Mouse (Mus musculus): Measurements from ENCODE around the gene Neto2. TPM values are rescaled to one million over a fixed set of nuclear protein-coding genes. Genes with fewer than 3 reads are reported as not detected.
A peak's percentile ranks its signal among the peaks of the same experiment; 100 is the strongest.

The Neto2 gene
- polyA plus RNA-seq (2016; fragmentation: Nextera tagmentation; extraction: Ambion mirVana) = 14.0 and 16.1 TPM in 2 replicates

- H3K4me2 ChIP-seq = peak within 1 kb of the TSS; percentile 71
Measured at GRCm38 (mm10) chr8:85700751-85701351, at the start of gene Neto2. Neto2 (minus strand) TSS chr8:85700924.

GRCm38 (mm10) chr8:85745053-85745452 is 44.3 kb upstream of the Neto2 start:
- no peak overlapping the region for H3K4me3 ChIP-seq (replicated peaks)
- no peaks in the 10 kb centered on the region for H3K27me3 ChIP-seq
- H3K27ac ChIP-seq = no peak overlapping the region
- no peaks in the 10 kb centered on the region for H3K4me1 ChIP-seq (replicated peaks)
- H3K4me2 ChIP-seq = no peak overlapping the region
- H3K9ac ChIP-seq (replicated peaks) = no peak overlapping the region
- WGBS = 90% methylated on average over 2 of the region's 2 CpGs
- ATAC-seq (ENCODE audit: insufficient number of reproducible peaks, insufficient read depth, low FRiP score, low TSS enrichment, low read depth) = no peak
- H3K9me3 ChIP-seq = no peaks in the 10 kb centered on the region
- peaks cover 3% of the 10 kb centered on the region; the same call in 1 of the 2 replicates for H3K36me3 ChIP-seq

More at GRCm38 (mm10) chr8:85700751-85701351, at the start of gene Neto2:
- no peaks in the 10 kb centered on the region for H3K4me1 ChIP-seq (replicated peaks)
- peaks cover 16% of the 10 kb centered on the region; the same call in 1 of the 2 replicates for H3K27me3 ChIP-seq
- H3K9ac ChIP-seq (replicated peaks) = peak within 1 kb of the TSS; percentile 85
- ATAC-seq (ENCODE audit: insufficient number of reproducible peaks, insufficient read depth, low FRiP score, low TSS enrichment, low read depth) = peak; percentile 84
- no peaks in the 10 kb centered on the region for H3K9me3 ChIP-seq
- H3K36me3 ChIP-seq = no peaks in the 10 kb centered on the region
- H3K4me3 ChIP-seq (replicated peaks) = peak within 1 kb of the TSS; percentile 72
- peak within 1 kb of the TSS; percentile 92 for H3K27ac ChIP-seq
- 7% methylated on average over 50 of the region's 65 CpGs for WGBS

- Histone ChIP-seq H3K9ac (replicated peaks) (no peak overlapping the region), H3K4me3 (replicated peaks) (no peak overlapping the region), H3K27me3 (no peaks in the 10 kb centered on the region), H3K36me3 (peaks cover 30% of the 10 kb centered on the region), H3K4me1 (replicated peaks) (no peaks in the 10 kb centered on the region), H3K27ac (no peak overlapping the region), H3K4me2 (no peak overlapping the region), H3K9me3 (no peaks in the 10 kb centered on the region)
- no peak for ATAC-seq (ENCODE audit: insufficient number of reproducible peaks, insufficient read depth, low FRiP score, low TSS enrichment, low read depth)
- 87% methylated on average over 3 of the region's 3 CpGs for WGBS
Measured at GRCm38 (mm10) chr8:85730545-85730944, 29.8 kb upstream of the Neto2 start.

GRCm38 (mm10) chr8:85717271-85717670 is 16.5 kb upstream of the Neto2 start:
- Histone ChIP-seq H3K9ac (replicated peaks) (no peak overlapping the region), H3K4me3 (replicated peaks) (no peak overlapping the region), H3K27ac (no peak overlapping the region), H3K4me2 (no peak overlapping the region), H3K4me1 (replicated peaks) (no peaks in the 10 kb centered on the region), H3K36me3 (peaks cover 23% of the 10 kb centered on the region), H3K9me3 (no peaks in the 10 kb centered on the region), H3K27me3 (no peaks in the 10 kb centered on the region)
- no peak for ATAC-seq (ENCODE audit: insufficient number of reproducible peaks, insufficient read depth, low FRiP score, low TSS enrichment, low read depth)
- 79% methylated on average over 5 of the region's 5 CpGs for WGBS

- Histone ChIP-seq H3K4me3 (replicated peaks) (no peak overlapping the region), H3K27me3 (no peaks in the 10 kb centered on the region), H3K9me3 (no peaks in the 10 kb centered on the region), H3K36me3 (peaks cover 19% of the 10 kb centered on the region), H3K4me2 (no peak overlapping the region), H3K27ac (no peak overlapping the region), H3K9ac (replicated peaks) (no peak overlapping the region), H3K4me1 (replicated peaks) (no peaks in the 10 kb centered on the region)
- WGBS = 84% methylated on average over 4 of the region's 4 CpGs
- ATAC-seq (ENCODE audit: insufficient number of reproducible peaks, insufficient read depth, low FRiP score, low TSS enrichment, low read depth) = no peak
Measured at GRCm38 (mm10) chr8:85716696-85717095, 16.0 kb upstream of the Neto2 start.

- H3K9me3 ChIP-seq = no peaks in the 10 kb centered on the region
- H3K9ac ChIP-seq (replicated peaks) = no peak overlapping the region
- no peak overlapping the region for H3K27ac ChIP-seq
- no peak for ATAC-seq (ENCODE audit: insufficient number of reproducible peaks, insufficient read depth, low FRiP score, low TSS enrichment, low read depth)
- H3K27me3 ChIP-seq = peaks cover 10% of the 10 kb centered on the region; the same call in 1 of the 2 replicates
- WGBS = 84% methylated on average over 2 of the region's 2 CpGs
- no peak overlapping the region for H3K4me3 ChIP-seq (replicated peaks)
- H3K4me1 ChIP-seq (replicated peaks) = no peaks in the 10 kb centered on the region
- H3K36me3 ChIP-seq = no peaks in the 10 kb centered on the region
- H3K4me2 ChIP-seq = no peak overlapping the region
Measured at GRCm38 (mm10) chr8:85706988-85707387, 6.3 kb upstream of the Neto2 start.

- Histone ChIP-seq H3K36me3 (no peaks in the 10 kb centered on the region), H3K27ac (peak overlapping the region; percentile 92), H3K4me1 (replicated peaks) (no peaks in the 10 kb centered on the region), H3K9ac (replicated peaks) (peak overlapping the region; percentile 85), H3K9me3 (no peaks in the 10 kb centered on the region), H3K27me3 (peaks cover 16% of the 10 kb centered on the region; the same call in 1 of the 2 replicates), H3K4me2 (peak overlapping the region; percentile 71), H3K4me3 (replicated peaks) (peak overlapping the region; percentile 72)
- under 1% methylated on average over 66 of the region's 84 CpGs for WGBS
- ATAC-seq (ENCODE audit: insufficient number of reproducible peaks, insufficient read depth, low FRiP score, low TSS enrichment, low read depth) = peak; percentile 94
Measured at GRCm38 (mm10) chr8:85700101-85700750, 498 bp downstream of the Neto2 start.

GRCm38 (mm10) chr8:85699051-85699450 is 1.7 kb downstream of the Neto2 start:
- H3K4me2 ChIP-seq = peak overlapping the region; percentile 45

GRCm38 (mm10) chr8:85665146-85665545 is 35.6 kb downstream of the Neto2 start:
- ATAC-seq (ENCODE audit: insufficient number of reproducible peaks, insufficient read depth, low FRiP score, low TSS enrichment, low read depth) = no peak
- peaks cover 16% of the 10 kb centered on the region; the same call in 1 of the 2 replicates for H3K36me3 ChIP-seq
- H3K4me2 ChIP-seq = no peak overlapping the region
- no peak overlapping the region for H3K27ac ChIP-seq
- H3K4me3 ChIP-seq (replicated peaks) = no peak overlapping the region
- no peak overlapping the region for H3K9ac ChIP-seq (replicated peaks)
- H3K27me3 ChIP-seq = no peaks in the 10 kb centered on the region
- H3K4me1 ChIP-seq (replicated peaks) = no peaks in the 10 kb centered on the region
- H3K9me3 ChIP-seq = no peaks in the 10 kb centered on the region

More at GRCm38 (mm10) chr8:85699051-85699450, 1.7 kb downstream of the Neto2 start:
- ATAC-seq (ENCODE audit: insufficient number of reproducible peaks, insufficient read depth, low FRiP score, low TSS enrichment, low read depth) = no peak
- peaks cover 16% of the 10 kb centered on the region; the same call in 1 of the 2 replicates for H3K27me3 ChIP-seq
- no peak overlapping the region for H3K9ac ChIP-seq (replicated peaks)
- WGBS = 0% methylated on average over 6 of the region's 6 CpGs
- H3K36me3 ChIP-seq = no peaks in the 10 kb centered on the region
- no peak overlapping the region for H3K4me3 ChIP-seq (replicated peaks)
- no peaks in the 10 kb centered on the region for H3K4me1 ChIP-seq (replicated peaks)
- H3K9me3 ChIP-seq = no peaks in the 10 kb centered on the region
- no peak overlapping the region for H3K27ac ChIP-seq

- no peak for ATAC-seq (ENCODE audit: insufficient number of reproducible peaks, insufficient read depth, low FRiP score, low TSS enrichment, low read depth)
- WGBS = 36% methylated on average over 5 of the region's 5 CpGs
- Histone ChIP-seq H3K4me2 (no peak overlapping the region), H3K27ac (0 out of 2 replicates have a peak overlapping the region, but pooled peaks have one; percentile 17), H3K9ac (replicated peaks) (no peak overlapping the region), H3K36me3 (peaks cover 8% of the 10 kb centered on the region; the same call in 1 of the 2 replicates), H3K4me1 (replicated peaks) (no peaks in the 10 kb centered on the region), H3K9me3 (no peaks in the 10 kb centered on the region), H3K4me3 (replicated peaks) (no peak overlapping the region), H3K27me3 (no peaks in the 10 kb centered on the region)
Measured at GRCm38 (mm10) chr8:85661995-85662394, 38.7 kb downstream of the Neto2 start.

- Histone ChIP-seq H3K9me3 (no peaks in the 10 kb centered on the region), H3K4me3 (replicated peaks) (no peak overlapping the region), H3K27ac (no peak overlapping the region), H3K4me1 (replicated peaks) (no peaks in the 10 kb centered on the region), H3K36me3 (peaks cover 16% of the 10 kb centered on the region; the same call in 1 of the 2 replicates), H3K9ac (replicated peaks) (no peak overlapping the region), H3K4me2 (no peak overlapping the region), H3K27me3 (no peaks in the 10 kb centered on the region)
- ATAC-seq (ENCODE audit: insufficient number of reproducible peaks, insufficient read depth, low FRiP score, low TSS enrichment, low read depth) = no peak
- WGBS = 86% methylated on average over 2 of the region's 2 CpGs
Measured at GRCm38 (mm10) chr8:85651201-85651600, 49.5 kb downstream of the Neto2 start.

All from limb, embryonic 12.5 days (tissue).